Mouse (Mus musculus): Measurements from ENCODE around the gene Ankrd13a.
"Not testable (repeated sequence)": the region's sequence is repeated elsewhere in the genome, so short reads cannot be mapped to it uniquely, and the experiment has no call there.

Ankrd13a gene

DNA sequence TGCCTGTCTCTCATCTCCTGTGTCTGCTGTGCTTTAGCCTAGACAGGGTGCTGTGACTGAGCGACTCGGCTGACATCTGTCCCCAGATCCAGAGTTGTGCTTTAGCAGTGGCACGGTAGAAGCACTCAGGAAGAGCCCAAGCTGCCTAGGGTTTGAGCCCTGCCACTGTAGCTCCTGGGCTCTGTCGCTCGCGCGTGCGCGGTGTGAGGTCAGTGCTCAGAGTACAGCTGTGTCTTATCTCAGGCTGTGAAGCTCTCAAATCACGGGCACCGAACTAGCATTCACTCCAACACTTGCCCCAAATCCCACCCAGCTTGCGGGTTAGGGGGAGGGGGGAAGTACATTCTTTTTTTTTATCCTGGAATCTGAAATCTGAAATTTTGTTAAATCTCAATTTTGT, 62.4 kb downstream of the Ankrd13a start:
- DNase-seq (ENCODE audit: low spot score) = no peak

DNA sequence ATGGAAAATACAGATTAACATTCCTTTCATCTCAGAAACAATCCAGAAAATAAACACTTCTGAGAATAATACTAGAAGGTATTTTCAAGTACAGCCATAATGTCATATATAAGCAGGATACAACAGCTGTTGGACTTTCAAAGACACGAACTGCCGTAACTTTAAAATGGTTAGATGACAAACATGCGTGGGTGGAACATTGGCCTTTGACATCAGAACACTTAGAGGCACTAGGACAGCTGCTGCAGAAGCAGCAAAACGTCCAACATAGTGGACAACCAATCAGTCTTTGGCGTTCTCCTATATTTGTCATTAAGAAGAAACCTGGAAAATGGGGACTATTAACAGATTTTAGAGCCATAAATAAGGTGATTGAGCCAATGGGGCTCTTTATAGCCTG, 66.0 kb downstream of the Ankrd13a start:
- DNase-seq (ENCODE audit: low spot score) = not testable (repeated sequence)

DNA sequence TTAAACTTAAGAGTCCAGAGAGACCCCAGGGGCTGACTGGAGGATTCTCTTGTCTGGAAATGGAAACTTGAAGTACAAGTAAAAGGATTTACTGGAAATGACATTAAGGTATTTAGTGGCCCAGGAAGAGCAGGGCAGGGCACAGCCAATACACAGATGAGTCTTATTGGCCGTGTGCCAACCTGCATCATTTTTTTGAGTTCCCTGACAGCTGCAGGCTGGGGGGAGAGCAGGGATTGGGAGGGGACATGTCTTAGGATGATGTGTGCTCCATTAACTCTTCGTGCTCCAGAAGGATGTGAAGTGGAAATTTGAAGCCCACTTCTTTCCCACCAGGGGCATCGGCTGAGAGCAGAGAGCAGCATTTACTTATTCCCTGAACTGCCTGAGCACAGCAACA, 67.7 kb downstream of the Ankrd13a start:
- DNase-seq (ENCODE audit: low spot score) = not testable (repeated sequence)

DNA sequence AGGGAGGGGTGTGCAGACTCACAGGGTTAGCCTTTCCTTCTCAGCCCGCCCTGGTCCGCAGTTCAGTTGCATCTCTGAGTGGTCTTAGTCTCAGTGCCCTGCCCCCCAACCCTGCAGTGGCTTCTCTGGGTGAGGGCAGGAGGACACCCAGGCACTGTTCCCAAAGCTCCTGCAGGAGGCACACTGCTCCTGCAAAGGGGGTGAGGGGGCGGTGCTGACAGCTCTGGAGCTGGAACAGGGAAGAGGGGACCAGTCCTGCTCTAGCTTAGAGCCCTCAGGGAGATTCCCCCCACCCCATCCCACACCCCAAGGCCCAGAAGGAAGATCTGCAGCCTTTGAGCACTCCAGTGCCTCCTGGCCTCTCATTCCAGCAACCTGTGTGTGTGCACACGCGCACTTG, 68.2 kb downstream of the Ankrd13a start:
- no peak for DNase-seq (ENCODE audit: low spot score)

DNA sequence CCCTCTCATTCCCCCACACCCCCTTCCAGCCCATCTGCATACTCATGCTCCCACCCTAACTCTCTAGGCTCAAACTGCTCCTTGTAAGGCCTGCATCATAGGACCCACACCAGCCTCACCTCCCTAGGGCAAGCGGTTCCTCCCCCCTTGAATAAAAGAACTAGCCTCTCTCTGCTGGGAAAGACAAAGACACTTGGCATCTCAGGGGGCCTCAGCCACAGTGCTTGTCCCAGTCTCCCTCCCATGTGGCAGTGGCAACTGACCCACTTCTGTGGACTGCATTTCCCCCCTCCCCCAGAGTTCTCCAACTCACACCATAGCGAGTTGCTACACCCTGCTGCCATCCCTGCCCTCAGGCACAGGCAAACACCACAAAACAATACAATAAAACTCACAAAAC, 69.9 kb downstream of the Ankrd13a start:
- DNase-seq (ENCODE audit: low spot score) = not testable (repeated sequence)

DNA sequence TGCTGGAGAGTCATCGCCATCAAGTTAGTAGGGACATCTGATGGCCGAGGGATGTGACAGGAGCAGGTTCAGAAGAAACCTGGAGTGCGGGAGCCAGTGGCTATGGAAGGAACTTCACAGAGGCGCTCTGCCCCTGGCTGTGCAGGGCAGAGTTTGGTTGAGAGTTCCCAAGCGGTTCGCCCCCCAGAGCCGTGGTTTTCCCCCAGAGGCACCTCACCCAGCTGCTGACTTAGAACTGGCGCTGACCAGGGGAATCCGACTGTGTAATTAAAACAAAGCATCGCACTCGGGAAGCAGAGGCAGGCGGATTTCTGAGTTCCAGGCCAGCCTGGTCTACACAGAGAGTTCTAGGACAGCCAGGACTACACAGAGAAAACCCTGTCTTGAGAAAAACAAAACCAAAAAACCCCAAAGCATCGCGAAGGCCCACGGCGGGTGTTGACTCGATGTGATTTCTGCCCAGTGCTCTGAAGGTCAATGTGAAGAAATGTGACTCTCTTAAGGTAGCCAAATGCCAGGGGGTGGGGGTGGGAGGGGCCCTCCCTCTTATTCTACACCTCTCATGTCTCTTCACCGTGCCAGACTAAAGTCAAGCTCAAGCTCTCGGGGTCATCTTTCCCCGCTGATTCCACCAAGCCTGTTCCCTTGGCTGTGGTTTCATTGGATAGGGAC, 77.2 kb downstream of the Ankrd13a start:
- DNase-seq (ENCODE audit: low spot score) = no peak

DNA sequence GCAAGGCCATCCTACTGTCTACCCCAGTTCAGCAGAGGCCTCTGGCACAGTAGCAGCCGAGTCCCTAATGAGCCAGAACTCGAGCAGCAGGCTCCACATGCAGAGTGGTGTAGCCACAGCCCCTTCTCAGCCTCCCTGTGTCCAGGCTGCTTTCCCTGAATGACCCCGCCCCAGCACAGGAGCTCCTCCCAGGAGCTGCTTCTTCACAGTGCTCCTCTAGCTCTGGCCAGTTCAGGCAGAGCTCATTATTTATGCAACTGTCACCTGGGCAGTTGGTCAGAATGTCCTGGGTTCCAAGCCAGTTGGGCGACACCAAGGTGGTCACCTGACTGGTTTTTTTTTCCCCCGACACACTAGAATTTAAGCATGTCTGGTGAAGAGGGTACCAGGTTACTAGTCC, 78.9 kb downstream of the Ankrd13a start, which contains the start of gene 4930519G04Rik:
Gene 4930519G04Rik, plus strand, starts transcription at position 301 of the 400 bp plus-strand sequence.
- DNase-seq (ENCODE audit: low spot score) = not testable (repeated sequence)

All from ovary, postnatal 10 days (tissue).